Mouse (Mus musculus) embryonic facial prominence, embryonic 13.5 days (tissue): ENCODE measurements around the gene Hist1h2bn. TPM values are rescaled to one million over a fixed set of nuclear protein-coding genes. Genes with fewer than 3 reads are reported as not detected.
"Not testable (repeated sequence)": the region's sequence is repeated elsewhere in the genome, so short reads cannot be mapped to it uniquely, and the experiment has no call there.

Source experiments
- ATAC-seq: fragments of 200-750 bp; cut with Nextera tagmentation; 2 replicates; pipeline ENCODE4 v1.8.0; 2017; ENCODE audit warnings: low read depth; ENCODE audit not compliant: insufficient number of reproducible peaks, insufficient read depth, low FRiP score, low TSS enrichment
- H3K27ac ChIP-seq: fragments of 300-500 bp; sonication (generic); 2 replicates; pipeline ENCODE4 v1.5.1; 2015; ENCODE audit warnings: moderate library complexity, mild to moderate bottlenecking, inconsistent platforms
- H3K27me3 ChIP-seq: fragments of 300-500 bp; sonication (generic); 2 replicates; pipeline ENCODE4 v1.6.1; 2015; ENCODE audit warnings: mild to moderate bottlenecking, inconsistent platforms
- H3K36me3 ChIP-seq: fragments of 300-500 bp; sonication (generic); 2 replicates; pipeline ENCODE4 v1.6.1; 2015; ENCODE audit warnings: mild to moderate bottlenecking, inconsistent platforms
- H3K4me1 ChIP-seq: fragments of 300-500 bp; sonication (generic); 2 replicates; pipeline ENCODE4 v1.6.1; 2015; ENCODE audit warnings: inconsistent platforms
- H3K4me2 ChIP-seq: fragments of 300-500 bp; sonication (generic); 2 replicates; pipeline ENCODE4 v1.6.1; 2015; ENCODE audit warnings: moderate library complexity, mild to moderate bottlenecking, inconsistent platforms
- H3K4me3 ChIP-seq: fragments of 300-500 bp; sonication (generic); 2 replicates; pipeline ENCODE4 v1.5.1; 2015; ENCODE audit warnings: mild to moderate bottlenecking, inconsistent platforms
- H3K9ac ChIP-seq: fragments of 300-500 bp; sonication (generic); 2 replicates; pipeline ENCODE4 v1.6.1; 2015; ENCODE audit warnings: mild to moderate bottlenecking, inconsistent platforms
- H3K9me3 ChIP-seq: fragments of 300-500 bp; sonication (generic); 2 replicates; pipeline ENCODE4 v1.6.1; 2016; ENCODE audit warnings: inconsistent platforms
- WGBS: fragments of 180-500 bp; shearing (Covaris S2); methylation state at CpG from one replicate; pipeline ENCODE4 v1.1.7; 2015; ENCODE audit warnings: mixed read lengths; 5-methylcytosine and 5-hydroxymethylcytosine counted together
- polyA plus RNA-seq: library from polyadenylated mRNA; unstranded; fragments of >200 nt; fragmentation: Nextera tagmentation; extraction: Ambion mirVana; gene quantifications from 2 replicates; pipeline ENCODE4 v1.2.1, GENCODE M21; 2015

Hist1h2bn gene
- polyA plus RNA-seq, result 6.2 and 6.6 TPM in 2 replicates

DNA sequence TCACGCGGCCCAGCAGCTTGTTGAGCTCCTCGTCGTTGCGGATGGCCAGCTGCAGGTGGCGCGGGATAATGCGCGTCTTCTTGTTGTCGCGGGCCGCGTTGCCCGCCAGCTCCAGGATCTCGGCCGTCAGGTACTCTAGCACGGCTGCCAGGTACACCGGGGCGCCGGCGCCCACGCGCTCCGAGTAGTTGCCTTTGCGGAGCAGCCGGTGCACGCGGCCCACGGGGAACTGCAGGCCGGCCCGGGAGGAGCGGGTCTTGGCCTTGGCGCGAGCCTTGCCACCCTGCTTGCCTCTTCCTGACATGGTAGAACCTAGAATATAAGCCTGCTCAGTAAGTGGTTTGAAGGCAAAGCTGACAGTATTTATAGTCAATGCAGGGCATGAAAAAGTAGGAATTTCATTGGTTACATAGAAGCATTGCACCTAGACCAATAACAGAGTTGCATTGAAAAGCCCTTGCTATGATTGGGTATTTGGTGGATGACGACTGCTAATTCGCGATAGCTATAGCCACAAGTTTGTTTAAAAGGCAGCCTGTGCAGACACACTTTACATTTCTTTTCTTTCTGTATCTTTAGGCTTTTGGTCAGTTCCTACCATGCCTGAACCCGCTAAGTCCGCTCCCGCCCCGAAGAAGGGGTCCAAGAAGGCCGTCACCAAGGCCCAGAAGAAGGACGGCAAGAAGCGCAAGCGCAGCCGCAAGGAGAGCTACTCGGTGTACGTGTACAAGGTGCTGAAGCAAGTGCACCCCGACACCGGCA, at the start of gene Hist1h2bn, which contains the start of gene Hist1h2ak:
Gene Hist1h2bn, plus strand, starts transcription at position 600 of the 762 bp plus-strand sequence.
Gene Hist1h2ak, minus strand, starts transcription at position 304 of the 762 bp plus-strand sequence.
- H3K36me3 ChIP-seq, H3K27me3 ChIP-seq, H3K9me3 ChIP-seq: not testable (repeated sequence)
- H3K4me1 ChIP-seq, result peaks cover 13% of the 10 kb centered on the region
- peak; percentile 93 for ATAC-seq
- peak within 1 kb of the TSS; percentile 49 for H3K4me3 ChIP-seq
- H3K27ac ChIP-seq, result peak within 1 kb of the TSS; percentile 95
- under 1% methylated on average over 48 of the region's 50 CpGs for WGBS
- H3K9ac ChIP-seq, result peak within 1 kb of the TSS; percentile 80
- H3K4me2 ChIP-seq, result peak within 1 kb of the TSS; percentile 77

DNA sequence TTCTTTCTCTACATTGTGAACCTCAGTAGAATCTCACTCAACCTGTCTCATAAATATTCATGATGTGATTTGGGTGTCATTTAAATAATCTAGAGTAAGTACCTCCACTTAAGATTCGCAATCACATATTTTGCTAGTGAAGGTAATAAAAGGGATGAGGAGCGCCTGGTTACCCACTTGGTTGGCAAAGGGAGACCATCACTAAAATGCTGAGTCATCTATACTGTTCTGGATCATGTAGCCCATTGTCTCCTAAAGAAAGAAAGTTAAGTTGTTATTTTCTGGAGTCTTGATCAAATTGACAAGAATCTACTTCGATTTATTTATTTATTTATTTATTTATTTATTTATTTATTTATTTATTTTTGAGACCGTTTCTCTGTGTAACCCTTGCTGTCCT, 47.3 kb upstream of the Hist1h2bn start:
- H3K36me3 ChIP-seq, result no peaks in the 10 kb centered on the region
- no peak for ATAC-seq
- H3K9me3 ChIP-seq, result no peaks in the 10 kb centered on the region
- no peak overlapping the region for H3K4me2 ChIP-seq
- no peak overlapping the region for H3K27ac ChIP-seq
- H3K4me3 ChIP-seq, result no peak overlapping the region
- 0 out of 2 replicates have a peak, but pooled peaks cover 4% of the 10 kb centered on the region for H3K4me1 ChIP-seq
- 75% methylated on average over 4 of the region's 4 CpGs for WGBS
- H3K27me3 ChIP-seq, result no peaks in the 10 kb centered on the region
- H3K9ac ChIP-seq, result no peak overlapping the region

GRCm38 (mm10) chr13:21710031-21710711, 43.8 kb upstream of the Hist1h2bn start:
- Histone ChIP-seq H3K4me2 (peak overlapping the region; percentile 66), H3K9me3 (no peaks in the 10 kb centered on the region), H3K9ac (peak overlapping the region; percentile 75), H3K4me3 (peak overlapping the region; percentile 66), H3K27me3 (no peaks in the 10 kb centered on the region), H3K4me1 (peaks cover 8% of the 10 kb centered on the region), H3K27ac (peak overlapping the region; percentile 88), H3K36me3 (no peaks in the 10 kb centered on the region)
- under 1% methylated on average over 32 of the region's 32 CpGs for WGBS
- peak; percentile 81; the same call in 1 of the 2 replicates for ATAC-seq

DNA sequence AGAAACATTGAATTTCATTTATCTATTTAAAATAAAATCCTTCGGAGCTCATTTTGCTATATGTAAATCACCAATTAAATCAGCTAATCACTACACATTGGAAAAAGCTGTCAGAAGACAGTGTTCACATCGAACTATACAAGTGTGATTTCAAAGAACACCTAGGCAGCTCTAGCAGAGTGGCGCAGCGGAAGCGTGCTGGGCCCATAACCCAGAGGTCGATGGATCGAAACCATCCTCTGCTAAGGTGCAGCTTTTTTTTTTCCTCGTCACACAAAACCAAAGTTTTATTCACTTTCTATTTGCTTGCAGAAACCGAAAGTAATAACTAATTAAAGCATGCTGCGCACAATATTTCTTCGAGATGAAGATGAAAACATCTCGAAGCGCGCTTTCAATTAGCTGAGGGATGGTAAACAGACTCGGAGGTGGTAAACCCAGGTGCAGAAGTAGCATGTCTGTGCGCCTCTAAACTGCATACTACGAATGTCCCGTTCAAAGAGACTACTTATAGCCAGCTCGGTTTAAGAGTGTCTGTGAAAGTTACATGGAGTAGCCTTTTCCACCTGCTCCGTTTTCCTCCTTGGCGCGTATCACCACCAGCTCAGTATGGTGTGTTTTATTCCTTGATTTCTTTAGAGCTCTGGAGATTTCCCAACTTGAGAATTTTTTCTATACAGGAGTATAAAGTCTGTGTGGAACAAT, 43.0 kb upstream of the Hist1h2bn start:
- Histone ChIP-seq H3K27ac (peak overlapping the region; percentile 23; the same call in 1 of the 2 replicates), H3K27me3 (no peaks in the 10 kb centered on the region), H3K4me2 (peak overlapping the region; percentile 66), H3K4me3 (peak overlapping the region; percentile 53), H3K4me1 (peaks cover 12% of the 10 kb centered on the region), H3K9ac (peak overlapping the region; percentile 70), H3K9me3 (no peaks in the 10 kb centered on the region), H3K36me3 (no peaks in the 10 kb centered on the region)
- 2% methylated on average over 22 of the region's 22 CpGs for WGBS
- peak; percentile 75 for ATAC-seq

DNA sequence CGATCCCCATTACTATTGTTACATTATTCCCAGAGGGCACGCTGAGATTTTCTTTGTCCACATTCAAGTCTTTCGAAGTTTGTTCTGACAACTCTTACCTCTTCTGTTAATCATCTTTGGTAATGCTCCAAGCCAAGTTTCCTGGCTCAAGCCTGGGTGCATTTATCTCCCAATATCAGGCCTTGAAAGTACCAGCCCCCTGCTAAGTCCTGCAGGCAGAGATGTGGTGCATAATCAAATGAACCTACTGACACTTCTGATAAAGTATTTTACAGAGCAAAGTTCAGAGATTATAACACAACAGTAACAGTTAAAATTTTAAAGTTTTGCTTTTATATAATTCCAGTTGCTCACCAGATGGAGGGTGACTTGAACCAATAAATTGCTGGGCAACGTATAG, 42.2 kb upstream of the Hist1h2bn start:
- Histone ChIP-seq H3K36me3 (no peaks in the 10 kb centered on the region), H3K9me3 (no peaks in the 10 kb centered on the region), H3K4me2 (peak overlapping the region; percentile 66), H3K4me3 (peak overlapping the region; percentile 53), H3K27ac (peak overlapping the region; percentile 23; the same call in 1 of the 2 replicates), H3K27me3 (no peaks in the 10 kb centered on the region), H3K9ac (peak overlapping the region; percentile 70), H3K4me1 (peaks cover 12% of the 10 kb centered on the region)
- ATAC-seq, result no peak
- WGBS, result 25% methylated on average over 4 of the region's 4 CpGs

- ATAC-seq, result no peak
- no peaks in the 10 kb centered on the region for H3K27me3 ChIP-seq
- H3K9ac ChIP-seq, result peak overlapping the region; percentile 78
- H3K4me2 ChIP-seq, result peak overlapping the region; percentile 85
- H3K4me1 ChIP-seq, result peaks cover 23% of the 10 kb centered on the region
- H3K9me3 ChIP-seq, result no peaks in the 10 kb centered on the region
- H3K4me3 ChIP-seq, result peak overlapping the region; percentile 50
- under 1% methylated on average over 7 of the region's 7 CpGs for WGBS
- no peaks in the 10 kb centered on the region for H3K36me3 ChIP-seq
- H3K27ac ChIP-seq, result peak overlapping the region; percentile 96
These were observed 39.2 kb upstream of the Hist1h2bn start for GRCm38 (mm10) chr13:21714725-21715124.

- Histone ChIP-seq H3K4me2 (peak overlapping the region; percentile 85), H3K4me1 (peaks cover 28% of the 10 kb centered on the region), H3K36me3 (no peaks in the 10 kb centered on the region), H3K27ac (peak overlapping the region; percentile 96), H3K9ac (peak overlapping the region; percentile 78), H3K27me3 (no peaks in the 10 kb centered on the region), H3K4me3 (peak overlapping the region; percentile 50), H3K9me3 (no peaks in the 10 kb centered on the region)
- ATAC-seq, result no peak
- WGBS, result 1% methylated on average over 22 of the region's 22 CpGs
These were observed 38.6 kb upstream of the Hist1h2bn start for GRCm38 (mm10) chr13:21715131-21715863.

DNA sequence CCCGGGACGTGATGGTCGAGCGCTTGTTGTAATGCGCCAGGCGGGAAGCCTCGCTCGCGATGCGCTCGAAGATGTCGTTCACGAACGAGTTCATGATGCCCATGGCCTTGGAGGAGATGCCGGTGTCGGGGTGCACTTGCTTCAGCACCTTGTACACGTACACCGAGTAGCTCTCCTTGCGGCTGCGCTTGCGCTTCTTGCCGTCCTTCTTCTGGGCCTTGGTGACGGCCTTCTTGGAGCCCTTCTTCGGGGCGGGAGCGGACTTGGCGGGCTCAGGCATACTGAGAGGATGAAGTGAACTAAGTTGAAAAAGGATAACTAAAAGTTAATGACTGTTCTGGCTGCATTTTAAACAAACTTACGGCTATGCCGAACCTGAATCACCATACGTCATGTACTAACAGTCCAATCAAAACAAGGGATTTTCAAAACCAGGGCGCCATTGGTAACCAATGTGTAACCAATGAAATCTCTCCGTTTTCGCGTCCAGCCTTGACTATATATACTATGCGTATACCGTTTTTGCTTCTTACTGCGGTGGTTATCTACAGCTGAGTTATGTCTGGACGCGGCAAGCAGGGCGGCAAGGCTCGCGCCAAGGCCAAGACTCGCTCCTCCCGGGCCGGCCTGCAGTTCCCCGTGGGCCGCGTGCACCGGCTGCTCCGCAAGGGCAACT, 37.9 kb upstream of the Hist1h2bn start, which contains the start of the genes Hist1h2bl and Hist1h2ai:
Gene Hist1h2bl, minus strand, starts transcription at position 280 of the 676 bp plus-strand sequence.
Gene Hist1h2ai, plus strand, starts transcription at position 559 of the 676 bp plus-strand sequence.
- peak; percentile 89 for ATAC-seq
- H3K27ac ChIP-seq, result peak within 1 kb of the TSS; percentile 96
- not testable (repeated sequence) for H3K27me3 ChIP-seq, H3K36me3 ChIP-seq, H3K9me3 ChIP-seq
- H3K4me2 ChIP-seq, result peak within 1 kb of the TSS; percentile 85
- peaks cover 35% of the 10 kb centered on the region for H3K4me1 ChIP-seq
- peak within 1 kb of the TSS; percentile 79 for H3K9ac ChIP-seq
- under 1% methylated on average over 38 of the region's 50 CpGs for WGBS
- peak within 1 kb of the TSS; percentile 50 for H3K4me3 ChIP-seq

GRCm38 (mm10) chr13:21716540-21717391, 37.2 kb upstream of the Hist1h2bn start:
- peak overlapping the region; percentile 50 for H3K4me3 ChIP-seq
- not testable (repeated sequence) for H3K36me3 ChIP-seq, H3K9me3 ChIP-seq, ATAC-seq, H3K27me3 ChIP-seq
- peak overlapping the region; percentile 96 for H3K27ac ChIP-seq
- H3K9ac ChIP-seq, result peak overlapping the region; percentile 79
- peaks cover 33% of the 10 kb centered on the region for H3K4me1 ChIP-seq
- under 1% methylated on average over 13 of the region's 38 CpGs for WGBS
- H3K4me2 ChIP-seq, result peak overlapping the region; percentile 85
